Mouse (Mus musculus): ENCODE data around the gene Tcf25.

DNA sequence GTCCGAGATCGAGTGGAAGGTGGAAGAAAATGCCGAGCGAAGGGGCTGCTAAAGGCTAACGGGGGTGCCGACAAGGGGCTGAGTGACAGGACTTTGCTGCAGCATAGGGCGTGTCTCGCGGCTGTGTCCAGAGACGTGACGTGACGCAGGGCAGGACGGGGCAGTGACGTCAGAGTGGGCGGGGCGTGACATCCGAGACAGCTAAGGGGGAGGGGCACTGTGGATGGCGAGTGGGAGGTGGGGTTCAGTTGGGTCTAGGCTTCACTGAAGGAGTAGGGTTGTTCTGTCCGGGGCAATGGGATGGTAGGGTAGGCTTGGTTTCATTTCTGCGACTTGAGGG lies 656 bp downstream of the Tcf25 start:
- TF ChIP-seq POLR2A (IDR thresholded peaks at IDR 0.05; ENCODE audit: low read depth, low read length): peak; percentile 80
- no peak for TF ChIP-seq CTCF (IDR thresholded peaks at IDR 0.05; ENCODE audit: borderline replicate concordance, insufficient read depth, low read length)
